Mouse (Mus musculus) CH12.LX (cell line): ENCODE measurements around the gene Gm20388. TPM values are rescaled to one million over a fixed set of nuclear protein-coding genes. Genes with fewer than 3 reads are reported as not detected.

ENCODE experiments used
- DNase-seq: peaks from one replicate; pipeline ENCODE4 v3.0.0-alpha.2; 2013; ENCODE audit errors: extremely low read depth
- H3K27ac ChIP-seq: 2 replicates; pipeline ENCODE4 v1.5.1; 2012; ENCODE audit warnings: low read depth, mild to moderate bottlenecking, control low read depth, moderate library complexity; ENCODE audit not compliant: insufficient read depth
- H3K27me3 ChIP-seq: replicated peaks from 2 replicates; pipeline ENCODE3; 2012; ENCODE audit warnings: inconsistent platforms
- H3K36me3 ChIP-seq, 2 experiments: replicated peaks in 1 of 2; 2 replicates each; pipeline versions ENCODE3 to v1.6.1; 2012; ENCODE audit warnings: inconsistent platforms in 1 of 2, low read length in 1 of 2, mild to moderate bottlenecking in 1 of 2, mixed read lengths in 1 of 2, moderate library complexity in 1 of 2; ENCODE audit not compliant: control insufficient read depth in 1 of 2, insufficient read depth in 1 of 2
- H3K4me1 ChIP-seq, 2 experiments: 2 replicates each; pipeline ENCODE4 v1.6.1; 2012; ENCODE audit warnings: inconsistent platforms in 1 of 2, moderate library complexity in 1 of 2; ENCODE audit not compliant: insufficient read depth in 2 of 2, control insufficient read depth in 1 of 2
- H3K4me2 ChIP-seq: 2 replicates; pipeline ENCODE4 v1.6.1; 2012; ENCODE audit warnings: low read depth, mild to moderate bottlenecking, control low read depth; ENCODE audit not compliant: poor library complexity, insufficient read depth, severe bottlenecking
- H3K4me3 ChIP-seq, 3 experiments: fragments of 150-350 bp in 1 of 3; sonication (generic) in 1 of 3; replicated peaks in 1 of 3; 2 replicates each; pipeline versions ENCODE3 to v1.5.1; 2011 to 2012; ENCODE audit warnings: low read depth in 2 of 3, low read length in 2 of 3, mild to moderate bottlenecking in 2 of 3, moderate library complexity in 2 of 3, control low read depth in 1 of 3, improper control_type of control experiment in 1 of 3, inconsistent platforms in 1 of 3, mixed read lengths in 1 of 3; ENCODE audit not compliant: poor library complexity in 1 of 3
- H3K79me2 ChIP-seq: replicated peaks from 2 replicates; pipeline ENCODE4 v1.6.1; 2012; ENCODE audit warnings: mild to moderate bottlenecking, moderate library complexity; ENCODE audit not compliant: control insufficient read depth, poor library complexity, insufficient read depth, severe bottlenecking; ENCODE audit errors: extremely low read depth
- H3K9ac ChIP-seq: 2 replicates; pipeline ENCODE4 v1.6.1; 2012; ENCODE audit warnings: low read depth, mild to moderate bottlenecking, control low read depth, moderate library complexity; ENCODE audit not compliant: insufficient read depth
- H3K9me3 ChIP-seq: replicated peaks from 2 replicates; pipeline ENCODE3; 2012; ENCODE audit warnings: low read length, inconsistent platforms, mixed read lengths
- BHLHE40 ChIP-seq: IDR thresholded peaks from 2 replicates; pipeline ENCODE4 v1.6.1; 2011; ENCODE audit warnings: mild to moderate bottlenecking, low read depth, low read length, improper control_type of control experiment
- CHD1 ChIP-seq: IDR thresholded peaks from 2 replicates; pipeline ENCODE4 v1.6.1; 2012; ENCODE audit warnings: low read depth, low read length, improper control_type of control experiment, inconsistent platforms
- CHD2 ChIP-seq: IDR thresholded peaks from 2 replicates; pipeline ENCODE4 v1.6.1; 2011; ENCODE audit warnings: low read length, improper control_type of control experiment
- CTCF ChIP-seq, 2 experiments: IDR thresholded peaks in 1 of 2; conservative IDR thresholded peaks in 1 of 2; 2 replicates each; pipeline ENCODE4 v1.5.1; 2011 to 2012; ENCODE audit warnings: low read depth in 2 of 2, low read length in 2 of 2, improper control_type of control experiment in 1 of 2, inconsistent platforms in 1 of 2, mild to moderate bottlenecking in 1 of 2, moderate library complexity in 1 of 2
- GABPA ChIP-seq: IDR thresholded peaks from 2 replicates; pipeline ENCODE4 v1.6.1; 2012; ENCODE audit warnings: low read depth, low read length, improper control_type of control experiment, inconsistent platforms; ENCODE audit not compliant: insufficient replicate concordance
- JUN ChIP-seq: IDR thresholded peaks from 2 replicates; pipeline ENCODE4 v1.6.1; 2011; ENCODE audit warnings: low read depth, mild to moderate bottlenecking, low read length, improper control_type of control experiment, moderate library complexity; ENCODE audit not compliant: insufficient read depth
- JUND ChIP-seq: conservative IDR thresholded peaks from 2 replicates; pipeline ENCODE4 v1.6.1; 2011; ENCODE audit warnings: low read depth, low read length, improper control_type of control experiment
- MAFK ChIP-seq: IDR thresholded peaks from 2 replicates; pipeline ENCODE4 v1.6.1; 2011; ENCODE audit warnings: low read length, improper control_type of control experiment; ENCODE audit not compliant: insufficient replicate concordance
- MAZ ChIP-seq: IDR thresholded peaks from 2 replicates; pipeline ENCODE4 v1.6.1; 2012; ENCODE audit warnings: low read depth, mild to moderate bottlenecking, inconsistent platforms, low read length, improper control_type of control experiment, moderate library complexity
- MXI1 ChIP-seq: IDR thresholded peaks from 2 replicates; pipeline ENCODE4 v1.6.1; 2011; ENCODE audit warnings: mild to moderate bottlenecking, low read depth, low read length, improper control_type of control experiment
- NELFE ChIP-seq: IDR thresholded peaks from 2 replicates; pipeline ENCODE4 v1.6.1; 2011; ENCODE audit warnings: low read depth, low read length, improper control_type of control experiment
- NRF1 ChIP-seq: IDR thresholded peaks from 2 replicates; pipeline ENCODE4 v1.6.1; 2014; ENCODE audit warnings: low read depth, mild to moderate bottlenecking, inconsistent platforms, low read length, improper control_type of control experiment, moderate library complexity
- POLR2A ChIP-seq: IDR thresholded peaks from 2 replicates; pipeline ENCODE4 v1.6.1; 2011; ENCODE audit warnings: low read depth, mild to moderate bottlenecking, improper control_type of control experiment, low read length
- POLR2AphosphoS2 ChIP-seq: IDR thresholded peaks from 2 replicates; pipeline ENCODE4 v1.6.1; 2011; ENCODE audit warnings: low read depth, low read length, improper control_type of control experiment
- SIN3A ChIP-seq: IDR thresholded peaks from 2 replicates; pipeline ENCODE4 v1.6.1; 2012; ENCODE audit warnings: low read length, improper control_type of control experiment, inconsistent platforms
- TCF12 ChIP-seq: IDR thresholded peaks from 2 replicates; pipeline ENCODE4 v1.6.1; 2014; ENCODE audit warnings: low read depth, mild to moderate bottlenecking, inconsistent platforms, low read length, improper control_type of control experiment
- UBTF ChIP-seq: IDR thresholded peaks from 2 replicates; pipeline ENCODE4 v1.6.1; 2012; ENCODE audit warnings: low read depth, mild to moderate bottlenecking, inconsistent platforms, low read length, improper control_type of control experiment, moderate library complexity
- USF1 ChIP-seq: IDR thresholded peaks from 2 replicates; pipeline ENCODE4 v1.6.1; 2014; ENCODE audit warnings: low read depth, mild to moderate bottlenecking, inconsistent platforms, low read length, improper control_type of control experiment
- ZC3H11A ChIP-seq: IDR thresholded peaks from 2 replicates; pipeline ENCODE4 v1.6.1; 2012; ENCODE audit warnings: low read depth, mild to moderate bottlenecking, inconsistent platforms, low read length, improper control_type of control experiment
- ZMIZ1 ChIP-seq: IDR thresholded peaks from 2 replicates; pipeline ENCODE4 v1.6.1; 2012; ENCODE audit warnings: low read depth, mild to moderate bottlenecking, inconsistent platforms, low read length, improper control_type of control experiment
- dilution Hi-C: fragments of 300-500 bp; cut with MboI; formaldehyde crosslinking; loops from 2 replicates; pipeline ENCODE4 v1.14.3; 2020; ENCODE audit warnings: low sequenced_read_pairs; ENCODE audit not compliant: extremely low pct_unique_long_range_greater_than_20kb, extremely low pct_ligation_motif_present
- in situ Hi-C: fragments of 300-500 bp; cut with MboI; formaldehyde crosslinking; loops from 3 replicates; pipeline ENCODE4 v1.14.3; 2019; ENCODE audit warnings: low sequenced_read_pairs, low pct_ligation_motif_present, low pct_unique_long_range_greater_than_20kb, mixed read lengths
- polyA plus RNA-seq: library from polyadenylated mRNA; unstranded; fragments of >175 nt; gene quantifications from 2 replicates; pipeline ENCODE4 v1.2.1, GENCODE M21; 2012; ENCODE audit warnings: low read depth; ENCODE audit not compliant: insufficient read length
- total RNA-seq, 2 experiments: library from RNA; depleted of rRNA; stranded (reverse); fragments of 300-350 nt in 1 of 2; fragments of >200 nt in 1 of 2; gene quantifications; 2 replicates each; pipeline ENCODE4 v1.2.3; 2012 to 2014

The Gm20388 gene
- total and polyA plus RNA-seq, 3 experiments: 14.8 to 26.3 (median 22.2) TPM

- H3K4me3 ChIP-seq: no peak overlapping the region
- in situ Hi-C loops: no loop called here
- H3K27ac ChIP-seq: no peak overlapping the region
- peaks cover 8% of the 10 kb centered on the region for H3K27me3 ChIP-seq
- H3K9ac ChIP-seq: no peak overlapping the region
- H3K36me3 ChIP-seq: no peaks in the 10 kb centered on the region
- peaks cover 3 to 10% of the 10 kb centered on the region in 2 experiments for H3K4me1 ChIP-seq
- TF ChIP-seq BHLHE40 (peak; percentile 66), POLR2A (no peak)
- dilution Hi-C loops: no loop called here
- no peak overlapping the region for H3K4me2 ChIP-seq
- DNase-seq: no peak
- no peaks in the 10 kb centered on the region for H3K79me2 ChIP-seq
- H3K9me3 ChIP-seq: no peaks in the 10 kb centered on the region
Observed at GRCm38 (mm10) chr8:123807024-123807431, 3896.4 kb downstream of the Gm20388 start.

DNA sequence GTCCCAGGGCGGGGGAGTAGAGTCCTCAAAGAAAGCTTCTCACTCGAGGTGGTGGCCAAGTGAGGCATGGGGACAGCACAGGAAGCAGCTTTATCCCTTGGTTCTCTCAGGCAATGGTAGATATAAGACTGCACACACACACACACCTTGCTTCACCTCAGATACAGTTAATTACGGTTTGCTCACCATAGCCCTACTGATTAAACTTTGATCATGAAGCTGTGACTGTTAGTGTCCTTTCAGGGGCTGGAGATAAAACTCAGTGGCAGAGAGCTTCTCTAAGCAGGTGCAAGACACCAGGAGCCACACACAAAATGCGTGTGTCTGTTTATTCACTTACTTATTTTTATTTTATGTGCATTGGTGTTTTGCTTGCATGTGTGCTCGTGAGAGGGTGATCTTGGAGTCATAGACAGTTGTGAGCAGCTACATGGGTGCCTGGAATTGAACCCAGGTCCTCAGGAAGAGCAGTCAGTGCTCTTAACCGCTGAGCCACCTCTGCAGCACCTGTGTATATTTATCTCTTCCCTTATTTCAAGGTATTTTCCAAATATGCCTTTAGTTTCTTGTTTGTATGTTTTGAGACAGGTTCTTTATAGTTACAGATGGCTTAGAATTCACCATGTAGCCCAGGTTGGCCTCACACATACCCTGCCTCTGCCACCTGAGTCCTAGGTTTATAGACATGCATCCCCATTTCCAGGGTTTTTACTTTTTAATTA, 3897.4 kb downstream of the Gm20388 start:
- Histone ChIP-seq H3K27me3 (peaks cover 8% of the 10 kb centered on the region), H3K4me2 (no peak overlapping the region), H3K9ac (no peak overlapping the region)
- in situ Hi-C loops: no loop called here
- no peak for DNase-seq
- dilution Hi-C loops: no loop called here
- no peak for TF ChIP-seq JUND
- no peak for TF ChIP-seq ZMIZ1
- TF ChIP-seq ZC3H11A: no peak
- TF ChIP-seq UBTF: no peak
- no peak for TF ChIP-seq JUN
- no peak for TF ChIP-seq MAZ
- TF ChIP-seq CHD1: no peak
- no peak for TF ChIP-seq POLR2AphosphoS2
- no peak for TF ChIP-seq CHD2
- no peak for TF ChIP-seq CTCF (conservative IDR thresholded peaks at IDR 0.05 in 1 of 2, IDR thresholded peaks at IDR 0.05 in 1 of 2; ENCODE audit: low read depth in 2 of 2, low read length in 2 of 2)
- TF ChIP-seq NELFE: no peak
- TF ChIP-seq NRF1: no peak
- no peak for TF ChIP-seq MXI1
- no peak for TF ChIP-seq TCF12
- no peak for TF ChIP-seq MAFK
- no peak for TF ChIP-seq USF1
- no peak for TF ChIP-seq SIN3A
- TF ChIP-seq GABPA: no peak
- TF ChIP-seq, all 38 proteins: peak for 0
- Histone ChIP-seq H3K27ac (no peak overlapping the region), H3K9me3 (no peaks in the 10 kb centered on the region), H3K4me1 (peaks cover 3 to 10% of the 10 kb centered on the region in 2 experiments), H3K79me2 (no peaks in the 10 kb centered on the region), H3K36me3 (no peaks in the 10 kb centered on the region), H3K4me3 (no peak overlapping the region)
